ENCODE assay signal across 7 mouse cellular contexts in genomic region chr2:32423481-32424331, GRCm38 (mm10). TPM values are rescaled to one million over a fixed set of nuclear protein-coding genes. Genes with fewer than 3 reads are reported as not detected.
DNase-seq lines count a peak whose midpoint lies in the region; ATAC-seq and TF ChIP-seq lines count a peak whose summit lies in the region.

No protein-coding gene starts in this region.

- H3K4me3 ChIP-seq in lung, adult 2 months (replicated peaks; ENCODE audit: extremely low read depth, low read depth, low read length) = peak overlapping the region; percentile 61
- H3K4me3 ChIP-seq in neural tube, embryonic 14.5 days (ENCODE audit: low read depth, low read length) = peak overlapping the region; percentile 28

- ATAC-seq in activated CD4-positive, CD25-positive, alpha-beta regulatory T cell, adult 4 months = peak; percentile 77
- peak; percentile 89; the same call in 1 of the 2 replicates for ATAC-seq in neural tube, embryonic 14.5 days (ENCODE audit: low read depth)

- H3K27ac ChIP-seq in neural tube, embryonic 14.5 days (ENCODE audit: low read depth, low read length) = peak overlapping the region; percentile 66

- no peaks in the 10 kb centered on the region for H3K27me3 ChIP-seq in neural tube, embryonic 14.5 days (ENCODE audit: control insufficient read depth, insufficient read depth, low read length)

- DNase-seq in ES-CJ7 (ENCODE audit: low read depth, low spot score) = peak; percentile 84
- DNase-seq in embryo, embryonic 9.5 days (ENCODE audit: extremely low spot score) = peak; percentile 70
- DNase-seq in heart, adult 8-10 months (ENCODE audit: low spot score) = peak; percentile 88
- DNase-seq in kidney, adult 11 months = peak; percentile 95
- peak; percentile 80 for DNase-seq in lung, adult 2 months

- peaks cover 21% of the 10 kb centered on the region for H3K36me3 ChIP-seq in neural tube, embryonic 14.5 days (ENCODE audit: control insufficient read depth, insufficient read depth, low read length)

- no peak for TF ChIP-seq CTCF in lung, adult 2 months (IDR thresholded peaks at IDR 0.05; ENCODE audit: insufficient read depth, low read length)

- H3K9me3 ChIP-seq in neural tube, embryonic 14.5 days (ENCODE audit: control insufficient read depth, low read length) = no peaks in the 10 kb centered on the region

- 10% methylated on average over 14 of the region's 14 CpGs for WGBS in lung, adult 2 months
- 3% methylated on average over 14 of the region's 14 CpGs for WGBS in neural tube, embryonic 14.5 days

- peak; percentile 55; the same call in 1 of the 2 replicates for TF ChIP-seq POLR2A in lung, adult 2 months (IDR thresholded peaks at IDR 0.05; ENCODE audit: borderline replicate concordance, extremely low read depth, low read depth, low read length)

- H3K9ac ChIP-seq in neural tube, embryonic 14.5 days (replicated peaks; ENCODE audit: low read depth, low read length) = peak overlapping the region; percentile 41

- peak overlapping the region; percentile 59 for H3K4me2 ChIP-seq in neural tube, embryonic 14.5 days (ENCODE audit: low read depth, low read length)

- peaks cover 42% of the 10 kb centered on the region for H3K4me1 ChIP-seq in lung, adult 2 months (ENCODE audit: control insufficient read depth, insufficient read depth, low read length)
- H3K4me1 ChIP-seq in neural tube, embryonic 14.5 days (ENCODE audit: control insufficient read depth, insufficient read depth, low read length) = peaks cover 27% of the 10 kb centered on the region

RNA-seq across cellular contexts. Expression of gene Naif1, which starts 26.6 kb away (rescaled TPM):
- 1 to 10 TPM; 5.2 TPM for polyA plus RNA-seq in activated CD4-positive, CD25-positive, alpha-beta regulatory T cell, adult 4 months (2017; shearing (Covaris generic))
- 1 to 10 TPM; 3.4 to 4.4 (median 3.5) TPM for total RNA-seq in heart, adult 8-10 months (2022)
- 5.1 and 5.5 TPM in 2 replicates for polyA plus RNA-seq in lung, adult 2 months (2012; rRNA removed)
- 4.9 and 5.4 TPM in 2 replicates for polyA plus RNA-seq in neural tube, embryonic 14.5 days (2014; fragmentation: Nextera tagmentation; extraction: Ambion mirVana)

RNA-seq across cellular contexts. Expression of gene Slc25a25, which starts 27.5 kb away (rescaled TPM):
- 1 to 10 TPM; 3.3 to 4.0 TPM for polyA plus RNA-seq in activated CD4-positive, CD25-positive, alpha-beta regulatory T cell, adult 4 months (2017; shearing (Covaris generic))
- total RNA-seq in heart, adult 8-10 months (2022) = 1 to 10 TPM; 6.4 to 7.8 (median 7.0) TPM
- 19.9 and 21.9 TPM in 2 replicates for polyA plus RNA-seq in lung, adult 2 months (2012; rRNA removed)
- polyA plus RNA-seq in neural tube, embryonic 14.5 days (2014; fragmentation: Nextera tagmentation; extraction: Ambion mirVana) = 39.8 and 43.6 TPM in 2 replicates

RNA-seq across cellular contexts. Expression of gene Ptges2, which starts 28.0 kb away (rescaled TPM):
- 1 to 10 TPM; 1.0 to 1.6 TPM for polyA plus RNA-seq in activated CD4-positive, CD25-positive, alpha-beta regulatory T cell, adult 4 months (2017; shearing (Covaris generic))
- 10 to 100 TPM; 58.8 to 71.3 (median 63.6) TPM for total RNA-seq in heart, adult 8-10 months (2022)
- 14.7 and 23.8 TPM in 2 replicates for polyA plus RNA-seq in lung, adult 2 months (2012; rRNA removed)
- polyA plus RNA-seq in neural tube, embryonic 14.5 days (2014; fragmentation: Nextera tagmentation; extraction: Ambion mirVana) = 58.1 and 65.9 TPM in 2 replicates

RNA-seq across cellular contexts. Expression of gene Lcn2, which starts 35.7 kb away (rescaled TPM):
- polyA plus RNA-seq in activated CD4-positive, CD25-positive, alpha-beta regulatory T cell, adult 4 months (2017; shearing (Covaris generic)) = not detected
- total RNA-seq in heart, adult 8-10 months (2022) = 1 to 10 TPM; 3.7 to 7.2 (median 6.4) TPM
- 193 and 242 TPM in 2 replicates for polyA plus RNA-seq in lung, adult 2 months (2012; rRNA removed)
- 0.35 and 0.40 TPM in 2 replicates for polyA plus RNA-seq in neural tube, embryonic 14.5 days (2014; fragmentation: Nextera tagmentation; extraction: Ambion mirVana)

RNA-seq across cellular contexts. Expression of gene 1110008P14Rik, which starts 42.0 kb away (rescaled TPM):
- polyA plus RNA-seq in activated CD4-positive, CD25-positive, alpha-beta regulatory T cell, adult 4 months (2017; shearing (Covaris generic)) = 10 to 100 TPM; 70.3 to 75.4 TPM
- 10 to 100 TPM; 43.8 to 49.1 (median 45.3) TPM for total RNA-seq in heart, adult 8-10 months (2022)
- 170 and 173 TPM in 2 replicates for polyA plus RNA-seq in lung, adult 2 months (2012; rRNA removed)
- polyA plus RNA-seq in neural tube, embryonic 14.5 days (2014; fragmentation: Nextera tagmentation; extraction: Ambion mirVana) = 157 and 198 TPM in 2 replicates

Comparison
In these comparisons a context has a peak if more than half of its experiments do, and no peak if none do; other contexts are left out.
1. Peak in every context shown above with its lines: DNase-seq, ATAC-seq, H3K4me3 ChIP-seq and H3K27ac ChIP-seq.